Mouse (Mus musculus) neutrophil, adult 65 days (primary cell): Measurements from ENCODE around the gene Gm26965. TPM values are rescaled to one million over a fixed set of nuclear protein-coding genes. Genes with fewer than 3 reads are reported as not detected.

Experiments
- total RNA-seq: library from RNA; stranded (reverse); gene quantifications from 2 replicates; pipeline ENCODE4 v1.2.4, GENCODE M21; 2023

The Gm26965 gene
- total RNA-seq, result not detected in 2 replicates

GRCm38 (mm10) chr13:67525753-67526410 lies at the start of gene Gm26965, which contains the start of gene Zfp87:
TSS of gene Gm26965 (minus strand) at chr13:67526151.
TSS of gene Zfp87 (minus strand) at chr13:67526177.

DNA sequence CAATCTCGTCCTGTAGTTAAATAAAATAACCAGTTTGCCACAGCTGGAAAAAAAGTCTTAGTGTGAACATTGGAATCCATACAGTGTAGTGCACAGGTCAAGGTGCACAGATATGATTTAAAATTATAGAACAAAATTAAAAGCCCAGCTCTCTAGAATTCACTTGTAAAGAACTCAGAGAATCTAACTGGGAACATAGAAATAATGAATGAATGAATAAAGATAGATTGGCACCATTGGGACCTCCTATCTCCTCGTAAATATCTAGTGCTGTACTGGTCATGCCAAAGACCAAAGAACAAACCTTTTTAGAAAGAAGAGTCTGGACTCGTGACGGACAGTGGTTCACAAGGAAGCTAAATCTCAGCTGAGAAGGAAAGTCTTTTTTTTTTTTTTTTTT lies 27.8 kb upstream of the Gm26965 start, which contains the start of gene Zfp748:
Gene Zfp748 (minus strand): TSS at position 101 of the 400 bp plus-strand sequence.

GRCm38 (mm10) chr13:67500084-67500719 lies 25.7 kb downstream of the Gm26965 start, which contains the start of gene Zfp58:
TSS of gene Zfp58 (minus strand) at chr13:67500555.

DNA sequence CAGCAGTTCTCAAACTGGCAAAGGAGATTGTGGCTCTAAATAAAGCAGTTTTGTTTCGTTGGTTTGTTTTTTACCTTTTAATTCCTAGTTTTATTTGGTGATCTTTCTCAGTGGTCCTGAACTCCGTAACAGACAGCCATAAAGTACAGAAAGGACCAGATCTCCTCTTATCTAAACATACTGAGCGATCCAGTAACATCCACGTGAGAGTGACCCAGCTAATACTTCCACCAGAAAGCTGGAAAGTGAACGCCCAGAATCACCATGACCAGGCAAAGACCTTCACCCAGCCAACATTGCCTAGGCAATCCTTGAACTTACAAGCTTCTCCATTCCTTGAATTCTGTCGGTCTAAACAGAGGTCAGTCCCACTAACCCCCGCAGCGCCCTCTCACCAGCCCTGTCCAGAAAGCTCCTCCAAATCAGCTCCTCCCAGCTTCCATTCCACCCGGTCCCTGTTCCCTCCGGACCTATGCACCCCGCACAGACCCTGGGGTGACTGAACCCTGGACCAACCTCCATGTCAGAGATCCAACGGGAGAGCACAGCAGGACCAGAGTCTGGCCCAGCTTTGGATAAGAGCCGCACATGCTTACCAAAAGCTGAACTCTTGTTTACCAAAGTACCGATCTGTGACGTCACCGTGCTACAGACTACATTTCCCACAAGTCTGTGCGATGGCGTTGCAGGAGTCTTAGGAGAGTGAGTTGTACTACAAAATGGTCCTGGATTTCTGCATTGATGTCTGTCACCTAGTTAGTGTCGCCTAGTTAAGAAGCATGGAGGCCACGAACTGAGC lies 42.1 kb downstream of the Gm26965 start, which contains the start of gene Zfp874b:
Gene Zfp874b (minus strand): TSS at position 634 of the 799 bp plus-strand sequence.

DNA sequence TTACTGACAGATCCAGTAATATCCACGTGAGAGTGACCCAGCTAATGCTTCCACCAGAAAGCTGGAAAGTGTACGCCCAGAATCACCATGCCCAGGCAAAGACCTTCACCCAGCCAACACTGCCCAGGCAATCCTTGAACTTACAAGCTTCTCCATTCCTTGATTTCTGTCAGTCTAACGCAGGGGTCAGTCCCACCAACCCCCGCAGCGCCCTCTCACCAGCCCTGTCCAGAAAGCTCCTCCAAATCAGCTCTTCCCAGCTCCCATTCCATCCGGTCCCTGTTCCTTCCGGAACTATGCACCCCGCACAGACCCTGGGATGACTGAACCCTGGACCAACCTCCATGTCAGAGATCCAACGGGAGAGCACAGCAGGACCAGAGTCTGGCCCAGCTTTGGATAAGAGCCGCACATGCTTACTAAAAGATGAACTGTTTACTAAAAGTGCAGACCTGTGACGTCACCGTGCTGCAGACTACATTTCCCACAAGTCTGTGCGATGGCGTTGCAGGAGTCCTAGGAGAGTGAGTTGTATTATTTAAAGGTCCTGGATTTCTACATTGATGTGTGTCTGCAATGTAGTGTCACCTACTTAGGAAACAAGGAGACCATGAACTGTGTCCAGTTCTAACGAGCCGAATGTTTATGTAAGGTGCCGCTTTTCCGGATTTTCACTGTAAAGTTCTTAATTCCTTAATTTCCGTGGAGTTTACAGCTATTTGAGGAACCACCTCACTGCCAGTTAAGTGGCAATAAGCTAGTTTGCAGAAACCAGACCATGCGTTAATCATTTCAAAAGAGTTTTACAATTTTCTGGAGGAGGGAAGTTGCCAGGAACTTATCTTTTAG lies 74.6 kb downstream of the Gm26965 start, which contains the start of gene Zfp874a:
Gene Zfp874a (minus strand): TSS at position 453 of the 849 bp plus-strand sequence.

Other genes starting within 250 kb of the Gm26965 start
- 1.1 and 1.6 TPM in 2 replicates for gene Zfp458, start 247.7 kb downstream of the Gm26965 start, total RNA-seq
- gene Zfp457, start 219.7 kb downstream of the Gm26965 start, total RNA-seq, result 0.36 and 0.60 TPM in 2 replicates
- 4.2 and 7.0 TPM in 2 replicates for gene Zfp595, start 193.6 kb downstream of the Gm26965 start, total RNA-seq
- gene Gm28044, start 165.6 kb downstream of the Gm26965 start, total RNA-seq, result 2.2 TPM in 1 of 2 replicates, not detected in the other
- gene Zfp953, start 165.5 kb downstream of the Gm26965 start, total RNA-seq, result 3.7 and 4.8 TPM in 2 replicates
- gene Gm28041, start 150.4 kb downstream of the Gm26965 start, total RNA-seq, result 2.3 TPM in 1 of 2 replicates, not detected in the other
- gene Zfp456, start 150.3 kb downstream of the Gm26965 start, total RNA-seq, result 0.84 and 1.7 TPM in 2 replicates
- 4.1 and 4.7 TPM in 2 replicates for gene Zfp429, start 126.3 kb downstream of the Gm26965 start, total RNA-seq
- gene Zfp459, start 104.7 kb downstream of the Gm26965 start, total RNA-seq, result 0.16 TPM in 1 of 2 replicates, not detected in the other
- 2.3 TPM in 2 replicates for gene Zfp874a, start 74.5 kb downstream of the Gm26965 start, total RNA-seq
- gene Zfp874b, start 41.9 kb downstream of the Gm26965 start, total RNA-seq, result 4.4 and 8.0 TPM in 2 replicates
- 2.2 and 3.5 TPM in 2 replicates for gene Zfp58, start 25.6 kb downstream of the Gm26965 start, total RNA-seq
- 7.5 and 8.5 TPM in 2 replicates for gene Zfp87, start within 50 bp of the Gm26965 start, total RNA-seq
- 2.6 and 4.2 TPM in 2 replicates for gene Zfp748, start 27.7 kb upstream of the Gm26965 start, total RNA-seq
- gene Zfp729b, start 83.6 kb upstream of the Gm26965 start, total RNA-seq, result 9.9 and 12.7 TPM in 2 replicates
- gene Gm49345, start 111.6 kb upstream of the Gm26965 start, total RNA-seq, result 2.8 and 3.4 TPM in 2 replicates
- 14.1 and 15.2 TPM in 2 replicates for gene Zfp729a, start 111.6 kb upstream of the Gm26965 start, total RNA-seq
- gene Zfp738, start 160.9 kb upstream of the Gm26965 start, total RNA-seq, result 3.5 and 5.1 TPM in 2 replicates
- gene Zfp65, start 203.0 kb upstream of the Gm26965 start, total RNA-seq, result 3.6 and 4.3 TPM in 2 replicates
- gene Zfp85, start 229.1 kb upstream of the Gm26965 start, total RNA-seq, result 1.5 and 2.3 TPM in 2 replicates